Mouse (Mus musculus) neural tube, embryonic 14.5 days (tissue): ENCODE measurements around the gene Rab3a. TPM values are rescaled to one million over a fixed set of nuclear protein-coding genes. Genes with fewer than 3 reads are reported as not detected.

Source experiments
- ATAC-seq: fragments of 200-750 bp; cut with Nextera tagmentation; 2 replicates; pipeline ENCODE4 v1.8.0; 2017; ENCODE audit warnings: low read depth, mild to moderate bottlenecking, moderate TSS enrichment, moderate library complexity
- H3K27ac ChIP-seq: fragments of 300-500 bp; sonication (generic); 2 replicates; pipeline ENCODE4 v1.5.1; 2014; ENCODE audit warnings: low read depth, mild to moderate bottlenecking, control low read depth, low read length, moderate library complexity, mixed read lengths
- H3K27me3 ChIP-seq: fragments of 300-500 bp; sonication (generic); 2 replicates; pipeline ENCODE4 v1.6.1; 2014; ENCODE audit warnings: low read length; ENCODE audit not compliant: control insufficient read depth, insufficient read depth
- H3K36me3 ChIP-seq: fragments of 300-500 bp; sonication (generic); 2 replicates; pipeline ENCODE4 v1.6.1; 2014; ENCODE audit warnings: low read length, mixed read lengths; ENCODE audit not compliant: control insufficient read depth, insufficient read depth
- H3K4me1 ChIP-seq: fragments of 300-500 bp; sonication (generic); 2 replicates; pipeline ENCODE4 v1.6.1; 2014; ENCODE audit warnings: low read length; ENCODE audit not compliant: control insufficient read depth, insufficient read depth
- H3K4me2 ChIP-seq: fragments of 300-500 bp; sonication (generic); 2 replicates; pipeline ENCODE4 v1.6.1; 2014; ENCODE audit warnings: mild to moderate bottlenecking, low read depth, low read length, control low read depth
- H3K4me3 ChIP-seq: fragments of 300-500 bp; sonication (generic); 2 replicates; pipeline ENCODE4 v1.5.1; 2014; ENCODE audit warnings: low read depth, low read length, control low read depth, mixed read lengths
- H3K9ac ChIP-seq: fragments of 300-500 bp; sonication (generic); replicated peaks from 2 replicates; pipeline ENCODE4 v1.6.1; 2014; ENCODE audit warnings: low read depth, mild to moderate bottlenecking, control low read depth, low read length, mixed read lengths
- H3K9me3 ChIP-seq: fragments of 300-500 bp; sonication (generic); 2 replicates; pipeline ENCODE4 v1.6.1; 2016; ENCODE audit warnings: low read length; ENCODE audit not compliant: control insufficient read depth
- WGBS: fragments of 180-500 bp; shearing (Covaris S2); extraction: QIAGEN DNeasy Blood & Tissue Kit; methylation state at CpG from one replicate; pipeline ENCODE4 v1.1.7; 2014; 5-methylcytosine and 5-hydroxymethylcytosine counted together
- polyA plus RNA-seq: library from polyadenylated mRNA; unstranded; fragments of >200 nt; fragmentation: Nextera tagmentation; extraction: Ambion mirVana; gene quantifications from 2 replicates; pipeline ENCODE4 v1.2.1, GENCODE M21; 2014

Gene Rab3a
- polyA plus RNA-seq, 1 experiment from 2014 or later, result 690 TPM

GRCm38 (mm10) chr8:70754871-70755660 lies 587 bp downstream of the Rab3a start:
- Histone ChIP-seq H3K4me2 (peak overlapping the region; percentile 91), H3K36me3 (peaks cover 19% of the 10 kb centered on the region; the same call in 1 of the 2 replicates), H3K4me1 (peaks cover 17% of the 10 kb centered on the region), H3K9me3 (no peaks in the 10 kb centered on the region), H3K4me3 (peak overlapping the region; percentile 72), H3K9ac (peak overlapping the region; percentile 91), H3K27ac (peak overlapping the region; percentile 95), H3K27me3 (no peaks in the 10 kb centered on the region; the same call in 1 of the 2 replicates)
- 14% methylated on average over 50 of the region's 50 CpGs for WGBS
- peak; percentile 60 for ATAC-seq

GRCm38 (mm10) chr8:70755661-70756475 lies 1.4 kb downstream of the Rab3a start:
- 79% methylated on average over 24 of the region's 24 CpGs for WGBS
- Histone ChIP-seq H3K4me1 (peaks cover 22% of the 10 kb centered on the region), H3K9ac (peak overlapping the region; percentile 91), H3K4me2 (peak overlapping the region; percentile 91), H3K36me3 (peaks cover 19% of the 10 kb centered on the region; the same call in 1 of the 2 replicates), H3K9me3 (no peaks in the 10 kb centered on the region), H3K27ac (no peak overlapping the region; the same call in 1 of the 2 replicates), H3K27me3 (no peaks in the 10 kb centered on the region; the same call in 1 of the 2 replicates), H3K4me3 (peak overlapping the region; percentile 72)
- ATAC-seq, result no peak

GRCm38 (mm10) chr8:70756476-70757040 lies 2.1 kb downstream of the Rab3a start:
- Histone ChIP-seq H3K27me3 (no peaks in the 10 kb centered on the region; the same call in 1 of the 2 replicates), H3K4me3 (no peak overlapping the region), H3K9me3 (no peaks in the 10 kb centered on the region), H3K9ac (no peak overlapping the region), H3K4me2 (no peak overlapping the region), H3K4me1 (peaks cover 26% of the 10 kb centered on the region), H3K36me3 (peaks cover 19% of the 10 kb centered on the region; the same call in 1 of the 2 replicates), H3K27ac (no peak overlapping the region)
- no peak for ATAC-seq
- WGBS, result 98% methylated on average over 6 of the region's 6 CpGs

- H3K9me3 ChIP-seq, result no peaks in the 10 kb centered on the region
- ATAC-seq, result no peak
- peaks cover 26% of the 10 kb centered on the region for H3K4me1 ChIP-seq
- H3K27ac ChIP-seq, result 0 out of 2 replicates have a peak overlapping the region, but pooled peaks have one; percentile 22
- 61% methylated on average over 22 of the region's 22 CpGs for WGBS
- no peak overlapping the region for H3K4me2 ChIP-seq
- no peaks in the 10 kb centered on the region; the same call in 1 of the 2 replicates for H3K27me3 ChIP-seq
- no peak overlapping the region for H3K4me3 ChIP-seq
- peaks cover 19% of the 10 kb centered on the region; the same call in 1 of the 2 replicates for H3K36me3 ChIP-seq
- no peak overlapping the region for H3K9ac ChIP-seq
Measured at GRCm38 (mm10) chr8:70757523-70758307, 3.2 kb downstream of the Rab3a start.

- H3K27me3 ChIP-seq, result no peaks in the 10 kb centered on the region; the same call in 1 of the 2 replicates
- WGBS, result 71% methylated on average over 7 of the region's 7 CpGs
- H3K36me3 ChIP-seq, result peaks cover 19% of the 10 kb centered on the region; the same call in 1 of the 2 replicates
- peaks cover 26% of the 10 kb centered on the region for H3K4me1 ChIP-seq
- H3K4me3 ChIP-seq, result no peak overlapping the region
- no peak for ATAC-seq
- no peak overlapping the region for H3K9ac ChIP-seq
- no peaks in the 10 kb centered on the region for H3K9me3 ChIP-seq
- H3K4me2 ChIP-seq, result no peak overlapping the region
- H3K27ac ChIP-seq, result no peak overlapping the region
Measured at GRCm38 (mm10) chr8:70758308-70758615, 3.8 kb downstream of the Rab3a start.

GRCm38 (mm10) chr8:70758616-70759561 lies 4.4 kb downstream of the Rab3a start:
- peak overlapping the region; percentile 98; the same call in 1 of the 2 replicates for H3K4me2 ChIP-seq
- H3K4me1 ChIP-seq, result peaks cover 26% of the 10 kb centered on the region
- peaks cover 19% of the 10 kb centered on the region; the same call in 1 of the 2 replicates for H3K36me3 ChIP-seq
- no peak overlapping the region for H3K4me3 ChIP-seq
- WGBS, result 64% methylated on average over 19 of the region's 19 CpGs
- ATAC-seq, result no peak
- H3K27me3 ChIP-seq, result no peaks in the 10 kb centered on the region; the same call in 1 of the 2 replicates
- no peak overlapping the region for H3K27ac ChIP-seq
- no peaks in the 10 kb centered on the region for H3K9me3 ChIP-seq
- no peak overlapping the region for H3K9ac ChIP-seq

- peaks cover 19% of the 10 kb centered on the region; the same call in 1 of the 2 replicates for H3K36me3 ChIP-seq
- H3K27me3 ChIP-seq, result no peaks in the 10 kb centered on the region
- peaks cover 23% of the 10 kb centered on the region for H3K4me1 ChIP-seq
- H3K4me3 ChIP-seq, result peak overlapping the region; percentile 64
- under 1% methylated on average over 22 of the region's 22 CpGs for WGBS
- H3K27ac ChIP-seq, result peak overlapping the region; percentile 82
- H3K9ac ChIP-seq, result peak overlapping the region; percentile 76
- H3K4me2 ChIP-seq, result peak overlapping the region; percentile 98
- peak; percentile 35; the same call in 1 of the 2 replicates for ATAC-seq
- no peaks in the 10 kb centered on the region for H3K9me3 ChIP-seq
Measured at GRCm38 (mm10) chr8:70760350-70760749, 5.9 kb downstream of the Rab3a start.
